Mouse (Mus musculus): ENCODE results near the gene Tenm2. TPM values are rescaled to one million over a fixed set of nuclear protein-coding genes. Genes with fewer than 3 reads are reported as not detected.

Gene Tenm2
- polyA plus RNA-seq, 1 experiment from 2014 or later = 30.2 TPM

DNA sequence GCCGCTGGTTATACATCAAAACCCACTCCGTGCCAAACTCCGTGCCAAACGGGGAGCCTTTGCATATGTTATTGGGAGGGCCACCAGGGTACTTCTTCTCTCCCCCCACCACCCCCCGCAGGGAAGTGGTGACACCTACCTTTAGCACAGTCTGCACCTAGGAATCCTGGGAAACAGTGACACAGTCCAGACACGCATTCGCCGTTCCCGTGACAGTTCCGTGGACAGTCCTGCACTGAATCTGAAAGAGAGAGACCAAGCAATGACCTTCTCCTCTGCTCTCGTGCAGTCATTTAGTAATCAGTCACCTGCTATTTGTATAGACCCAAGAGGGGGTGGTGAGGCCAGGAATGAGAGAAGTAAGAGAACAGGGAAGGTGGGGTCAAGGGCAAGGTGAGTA, 1072.2 kb downstream of the Tenm2 start:
- Histone ChIP-seq H3K36me3 (replicated peaks; ENCODE audit: control insufficient read depth, insufficient read depth) (peaks cover 4% of the 10 kb centered on the region), H3K27me3 (ENCODE audit: control insufficient read depth, insufficient read depth, low read length) (no peaks in the 10 kb centered on the region), H3K9ac (no peak overlapping the region), H3K4me3 (replicated peaks; ENCODE audit: low read length) (no peak overlapping the region), H3K9me3 (ENCODE audit: control insufficient read depth, low read length) (no peaks in the 10 kb centered on the region), H3K4me2 (replicated peaks) (no peak overlapping the region), H3K27ac (no peak overlapping the region), H3K4me1 (replicated peaks; ENCODE audit: control insufficient read depth, insufficient read depth, low read length) (no peaks in the 10 kb centered on the region)
- ATAC-seq (ENCODE audit: low FRiP score) (no peak), DNase-seq (ENCODE audit: low spot score) (no peak)
- WGBS = 91% methylated on average over 11 of the region's 11 CpGs

DNA sequence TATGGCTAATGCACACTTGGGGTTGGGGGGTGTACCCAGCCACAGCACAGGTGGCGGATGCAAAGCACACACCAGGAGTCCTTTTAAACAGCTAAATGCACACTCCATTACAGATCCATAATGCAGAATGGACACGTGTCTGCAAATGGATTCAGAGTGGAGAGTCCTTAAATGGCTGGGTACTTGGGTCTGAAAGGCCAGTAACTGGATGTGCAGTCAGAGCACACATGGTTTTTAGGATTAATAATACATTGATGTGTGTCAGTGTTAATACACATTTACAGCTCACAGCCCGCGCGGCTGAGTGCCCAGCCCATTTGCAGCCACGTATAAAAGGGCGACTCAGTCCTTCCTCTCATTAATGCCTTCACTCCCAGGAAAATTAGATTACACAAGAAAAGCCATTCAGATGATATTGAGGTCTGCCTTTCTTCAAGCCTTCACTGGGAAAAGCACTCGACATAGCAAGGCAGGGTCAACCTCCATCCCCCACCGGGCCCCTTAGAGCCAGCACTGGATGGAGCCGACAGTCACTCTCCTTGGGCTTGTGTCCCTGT, 1073.9 kb downstream of the Tenm2 start:
- H3K27ac ChIP-seq = no peak overlapping the region
- WGBS = 55% methylated on average over 10 of the region's 10 CpGs

DNA sequence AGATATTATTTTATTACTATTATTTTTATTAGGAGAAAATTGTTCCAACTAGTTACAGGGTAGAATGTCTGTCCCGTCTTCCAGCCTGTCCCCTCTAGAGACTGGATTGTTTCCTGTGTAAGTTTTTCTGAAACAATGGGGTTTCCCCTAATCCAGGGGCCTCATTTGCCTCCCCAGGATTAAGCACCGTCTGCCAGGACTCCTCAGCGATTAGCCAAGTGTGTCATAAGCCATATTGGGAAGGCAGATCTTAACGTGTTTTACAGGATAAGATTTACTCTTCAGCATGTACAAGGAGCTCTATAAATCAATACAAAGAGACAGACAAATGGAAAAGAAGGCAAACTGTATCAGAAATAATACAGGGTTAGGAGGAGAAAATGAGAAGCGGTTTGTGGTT, 1082.3 kb downstream of the Tenm2 start:
- WGBS = 49% methylated on average over 5 of the region's 5 CpGs
- no peaks in the 10 kb centered on the region for H3K36me3 ChIP-seq (replicated peaks; ENCODE audit: control insufficient read depth, insufficient read depth)
- DNase-seq (ENCODE audit: low spot score) (no peak), ATAC-seq (ENCODE audit: low FRiP score) (no peak)
- no peak overlapping the region for H3K4me3 ChIP-seq (replicated peaks; ENCODE audit: low read length)
- H3K9me3 ChIP-seq (ENCODE audit: control insufficient read depth, low read length) = no peaks in the 10 kb centered on the region
- H3K27ac ChIP-seq = no peak overlapping the region
- no peak overlapping the region for H3K9ac ChIP-seq
- peaks cover 12% of the 10 kb centered on the region for H3K4me1 ChIP-seq (replicated peaks; ENCODE audit: control insufficient read depth, insufficient read depth, low read length)
- H3K27me3 ChIP-seq (ENCODE audit: control insufficient read depth, insufficient read depth, low read length) = no peaks in the 10 kb centered on the region
- no peak overlapping the region for H3K4me2 ChIP-seq (replicated peaks)

More for the DNA sequence above, 1073.9 kb downstream of the Tenm2 start:
- Histone ChIP-seq H3K9ac (no peak overlapping the region), H3K36me3 (replicated peaks; ENCODE audit: control insufficient read depth, insufficient read depth) (peaks cover 4% of the 10 kb centered on the region), H3K4me2 (replicated peaks) (no peak overlapping the region), H3K4me1 (replicated peaks; ENCODE audit: control insufficient read depth, insufficient read depth, low read length) (no peaks in the 10 kb centered on the region), H3K9me3 (ENCODE audit: control insufficient read depth, low read length) (no peaks in the 10 kb centered on the region), H3K27me3 (ENCODE audit: control insufficient read depth, insufficient read depth, low read length) (no peaks in the 10 kb centered on the region), H3K4me3 (replicated peaks; ENCODE audit: low read length) (no peak overlapping the region)
- DNase-seq (ENCODE audit: low spot score) = no peak
- 0 out of 2 replicates have a peak, but pooled peaks have one; percentile 37 for ATAC-seq (ENCODE audit: low FRiP score)

DNA sequence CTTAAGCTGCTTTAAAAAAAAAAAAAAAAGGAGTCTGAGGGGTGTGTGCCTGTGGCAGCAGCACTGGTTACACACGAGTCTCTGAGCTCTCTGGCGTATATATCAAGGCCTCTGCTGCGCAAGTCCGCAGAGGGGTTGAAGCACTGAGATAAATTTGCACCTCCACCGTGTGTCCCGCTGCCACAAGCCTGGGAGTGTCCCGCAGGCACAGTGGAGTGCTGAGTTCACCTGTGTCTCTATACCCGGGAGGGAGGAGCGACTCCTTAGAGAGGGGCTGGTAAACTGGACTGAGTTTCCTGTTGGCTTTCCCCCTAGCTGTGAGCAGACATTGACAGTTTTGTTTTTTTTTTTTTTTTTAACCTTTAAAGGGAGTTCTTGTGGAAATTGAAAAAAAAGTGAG, 1082.8 kb downstream of the Tenm2 start:
- no peak overlapping the region for H3K9ac ChIP-seq
- no peak overlapping the region for H3K27ac ChIP-seq
- 23% methylated on average over 9 of the region's 9 CpGs for WGBS
- H3K4me1 ChIP-seq (replicated peaks; ENCODE audit: control insufficient read depth, insufficient read depth, low read length) = peaks cover 12% of the 10 kb centered on the region
- H3K36me3 ChIP-seq (replicated peaks; ENCODE audit: control insufficient read depth, insufficient read depth) = no peaks in the 10 kb centered on the region
- no peaks in the 10 kb centered on the region for H3K27me3 ChIP-seq (ENCODE audit: control insufficient read depth, insufficient read depth, low read length)
- DNase-seq (ENCODE audit: low spot score) (no peak), ATAC-seq (ENCODE audit: low FRiP score) (no peak)
- H3K4me3 ChIP-seq (replicated peaks; ENCODE audit: low read length) = no peak overlapping the region
- H3K4me2 ChIP-seq (replicated peaks) = no peak overlapping the region
- H3K9me3 ChIP-seq (ENCODE audit: control insufficient read depth, low read length) = no peaks in the 10 kb centered on the region

DNA sequence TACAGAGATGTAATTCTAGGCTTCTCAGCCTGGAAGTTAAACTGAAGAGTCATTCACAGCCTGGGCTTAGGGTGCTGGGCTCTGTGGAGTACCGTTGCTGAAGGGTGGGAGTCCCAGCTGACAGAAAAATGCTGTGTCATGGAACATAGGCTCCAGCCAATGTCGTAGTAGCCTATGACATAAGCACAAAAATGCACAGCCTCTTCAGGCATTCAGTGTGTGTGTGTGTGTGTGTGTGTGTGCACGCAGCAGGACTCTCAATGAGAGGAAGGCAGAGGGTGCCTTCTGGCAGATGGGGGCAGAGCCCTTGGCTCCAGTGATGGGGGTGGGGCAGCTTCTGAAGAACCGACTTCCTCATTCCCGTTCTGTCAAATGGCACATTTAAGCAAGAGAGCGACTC, 1083.5 kb downstream of the Tenm2 start:
- Histone ChIP-seq H3K4me2 (replicated peaks) (no peak overlapping the region; the same call in 1 of the 2 replicates), H3K9me3 (ENCODE audit: control insufficient read depth, low read length) (no peaks in the 10 kb centered on the region), H3K36me3 (replicated peaks; ENCODE audit: control insufficient read depth, insufficient read depth) (no peaks in the 10 kb centered on the region), H3K4me1 (replicated peaks; ENCODE audit: control insufficient read depth, insufficient read depth, low read length) (peaks cover 12% of the 10 kb centered on the region), H3K27me3 (ENCODE audit: control insufficient read depth, insufficient read depth, low read length) (no peaks in the 10 kb centered on the region), H3K4me3 (replicated peaks; ENCODE audit: low read length) (no peak overlapping the region), H3K9ac (no peak overlapping the region), H3K27ac (no peak overlapping the region)
- DNase-seq (ENCODE audit: low spot score) = no peak
- 10% methylated on average over 6 of the region's 6 CpGs for WGBS
- ATAC-seq (ENCODE audit: low FRiP score) = peak; percentile 54; the same call in 1 of the 2 replicates

DNA sequence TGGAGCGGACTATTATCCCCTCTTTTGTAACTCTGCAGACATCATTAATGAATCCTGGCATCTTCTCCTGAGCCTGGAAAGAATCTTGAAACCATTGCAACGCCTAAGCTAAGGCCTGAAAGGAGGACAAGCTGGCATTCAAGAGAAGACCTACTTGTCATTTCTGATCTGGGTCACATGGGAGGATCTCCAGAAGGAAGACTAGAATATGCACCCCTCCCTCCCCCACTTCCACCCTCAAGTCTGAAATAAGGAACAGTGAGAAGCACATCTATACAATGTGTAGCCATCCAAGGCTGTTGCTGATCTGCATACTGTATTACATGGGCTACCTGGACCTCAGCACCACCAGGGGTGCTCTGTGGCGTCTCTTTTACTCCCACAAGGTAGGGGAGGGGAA, 1086.7 kb downstream of the Tenm2 start:
- no peak for ATAC-seq (ENCODE audit: low FRiP score)
- Histone ChIP-seq H3K36me3 (replicated peaks; ENCODE audit: control insufficient read depth, insufficient read depth) (no peaks in the 10 kb centered on the region), H3K27me3 (ENCODE audit: control insufficient read depth, insufficient read depth, low read length) (no peaks in the 10 kb centered on the region), H3K9me3 (ENCODE audit: control insufficient read depth, low read length) (no peaks in the 10 kb centered on the region), H3K4me2 (replicated peaks) (no peak overlapping the region), H3K4me3 (replicated peaks; ENCODE audit: low read length) (no peak overlapping the region), H3K27ac (no peak overlapping the region), H3K9ac (no peak overlapping the region), H3K4me1 (replicated peaks; ENCODE audit: control insufficient read depth, insufficient read depth, low read length) (peaks cover 12% of the 10 kb centered on the region)
- no peak for DNase-seq (ENCODE audit: low spot score)
- whole genome bisulfite sequencing = 76% methylated on average over 3 of the region's 3 CpGs

DNA sequence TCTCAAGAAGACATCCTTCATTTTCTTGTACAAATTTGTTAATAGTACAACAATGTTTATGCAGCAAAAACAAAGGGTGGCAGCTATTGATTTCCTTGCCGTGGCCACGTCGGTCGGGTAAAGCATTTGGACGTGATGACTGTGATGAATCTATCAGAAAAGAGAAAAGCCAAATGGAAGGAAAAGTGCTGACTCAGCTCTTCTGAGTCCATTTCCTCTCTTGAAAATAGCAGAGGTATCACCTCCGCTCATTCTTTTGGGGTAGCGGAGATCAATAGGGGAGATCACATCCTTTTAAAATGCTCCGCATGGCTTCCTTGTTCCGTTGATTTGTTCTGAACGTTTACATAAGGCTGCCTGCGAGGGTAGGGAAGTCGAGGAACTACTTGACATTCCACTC, 1090.7 kb downstream of the Tenm2 start:
- ATAC-seq (ENCODE audit: low FRiP score) (no peak), DNase-seq (ENCODE audit: low spot score) (no peak)
- 57% methylated on average over 12 of the region's 12 CpGs for WGBS
- Histone ChIP-seq H3K4me2 (replicated peaks) (no peak overlapping the region), H3K27ac (no peak overlapping the region), H3K4me1 (replicated peaks; ENCODE audit: control insufficient read depth, insufficient read depth, low read length) (no peaks in the 10 kb centered on the region), H3K27me3 (ENCODE audit: control insufficient read depth, insufficient read depth, low read length) (no peaks in the 10 kb centered on the region), H3K4me3 (replicated peaks; ENCODE audit: low read length) (no peak overlapping the region), H3K36me3 (replicated peaks; ENCODE audit: control insufficient read depth, insufficient read depth) (no peaks in the 10 kb centered on the region), H3K9me3 (ENCODE audit: control insufficient read depth, low read length) (no peaks in the 10 kb centered on the region), H3K9ac (no peak overlapping the region)

DNA sequence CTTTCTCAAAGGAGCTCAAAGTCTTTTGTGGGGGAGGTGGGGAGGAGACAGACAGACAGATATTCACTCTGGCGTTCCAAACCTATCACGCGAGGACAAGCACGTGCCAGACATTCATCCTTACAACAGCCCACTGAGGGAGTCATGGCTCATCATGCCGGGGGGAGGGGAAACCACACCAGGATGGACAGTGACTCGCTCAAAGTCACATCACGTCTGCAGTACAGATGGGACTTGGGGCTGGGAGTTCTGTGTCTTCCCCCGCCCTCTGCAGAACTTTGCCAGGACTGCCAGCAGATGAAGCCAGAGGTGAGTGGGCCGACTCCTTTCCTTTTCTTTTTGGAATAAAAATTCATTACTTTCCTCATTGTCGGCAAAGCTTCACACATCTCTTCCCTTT, 1095.4 kb downstream of the Tenm2 start:
- WGBS = 69% methylated on average over 10 of the region's 10 CpGs
- no peak overlapping the region for H3K27ac ChIP-seq
- H3K27me3 ChIP-seq (ENCODE audit: control insufficient read depth, insufficient read depth, low read length) = no peaks in the 10 kb centered on the region
- no peaks in the 10 kb centered on the region for H3K9me3 ChIP-seq (ENCODE audit: control insufficient read depth, low read length)
- peaks cover 5% of the 10 kb centered on the region; the same call in 1 of the 2 replicates for H3K4me1 ChIP-seq (replicated peaks; ENCODE audit: control insufficient read depth, insufficient read depth, low read length)
- H3K4me2 ChIP-seq (replicated peaks) = no peak overlapping the region
- H3K9ac ChIP-seq = no peak overlapping the region
- ATAC-seq (ENCODE audit: low FRiP score) (no peak), DNase-seq (ENCODE audit: low spot score) (no peak)
- H3K36me3 ChIP-seq (replicated peaks; ENCODE audit: control insufficient read depth, insufficient read depth) = no peaks in the 10 kb centered on the region
- H3K4me3 ChIP-seq (replicated peaks; ENCODE audit: low read length) = no peak overlapping the region

DNA sequence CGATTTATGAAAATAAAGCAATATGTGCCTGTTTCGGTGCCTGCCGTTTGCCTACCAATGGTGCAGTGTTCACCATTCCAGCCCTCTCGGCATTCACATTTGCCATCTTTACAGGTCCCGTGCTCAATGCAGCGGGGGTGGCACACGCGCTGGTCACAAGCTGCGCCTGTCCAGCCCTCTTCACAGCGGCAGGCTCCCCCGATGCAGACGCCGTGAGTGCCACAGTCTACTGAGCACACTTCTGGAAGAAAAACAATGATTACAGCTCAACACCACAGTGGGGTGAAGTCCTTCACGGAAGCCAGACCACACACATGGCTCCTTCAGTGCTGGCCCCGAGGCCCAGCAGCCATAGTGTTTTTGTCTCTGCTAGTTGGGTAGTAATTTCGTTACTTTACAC, 1096.2 kb downstream of the Tenm2 start:
- WGBS = 52% methylated on average over 16 of the region's 16 CpGs
- Histone ChIP-seq H3K9ac (no peak overlapping the region), H3K27me3 (ENCODE audit: control insufficient read depth, insufficient read depth, low read length) (no peaks in the 10 kb centered on the region), H3K4me1 (replicated peaks; ENCODE audit: control insufficient read depth, insufficient read depth, low read length) (peaks cover 5% of the 10 kb centered on the region; the same call in 1 of the 2 replicates), H3K4me2 (replicated peaks) (no peak overlapping the region), H3K4me3 (replicated peaks; ENCODE audit: low read length) (no peak overlapping the region), H3K36me3 (replicated peaks; ENCODE audit: control insufficient read depth, insufficient read depth) (no peaks in the 10 kb centered on the region), H3K27ac (no peak overlapping the region), H3K9me3 (ENCODE audit: control insufficient read depth, low read length) (no peaks in the 10 kb centered on the region)
- ATAC-seq (ENCODE audit: low FRiP score) (peak; percentile 18; the same call in 1 of the 2 replicates), DNase-seq (ENCODE audit: low spot score) (no peak)

DNA sequence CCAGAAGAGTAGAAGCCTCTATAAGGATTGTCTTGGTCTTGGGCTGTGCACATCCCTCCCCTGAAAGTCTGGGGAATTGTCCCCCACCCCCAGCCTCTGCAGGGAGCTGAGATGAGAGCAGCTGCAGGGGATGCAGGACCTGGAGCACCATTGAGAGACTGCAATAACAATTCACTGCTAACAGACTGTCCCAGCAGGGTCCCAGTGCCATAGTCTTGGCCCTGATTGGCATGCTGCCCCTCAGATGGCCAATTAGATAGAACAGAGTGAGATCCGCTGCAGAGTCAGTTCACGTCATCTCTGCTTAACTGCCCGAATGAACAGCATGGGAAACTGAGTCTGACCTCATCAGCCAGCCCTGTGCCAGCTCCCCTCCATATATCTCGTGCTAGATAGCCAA, 1097.9 kb downstream of the Tenm2 start:
- Histone ChIP-seq H3K36me3 (replicated peaks; ENCODE audit: control insufficient read depth, insufficient read depth) (no peaks in the 10 kb centered on the region), H3K27ac (no peak overlapping the region), H3K4me1 (replicated peaks; ENCODE audit: control insufficient read depth, insufficient read depth, low read length) (peaks cover 5% of the 10 kb centered on the region; the same call in 1 of the 2 replicates), H3K9ac (no peak overlapping the region), H3K4me2 (replicated peaks) (no peak overlapping the region), H3K27me3 (ENCODE audit: control insufficient read depth, insufficient read depth, low read length) (no peaks in the 10 kb centered on the region), H3K4me3 (replicated peaks; ENCODE audit: low read length) (no peak overlapping the region), H3K9me3 (ENCODE audit: control insufficient read depth, low read length) (no peaks in the 10 kb centered on the region)
- ATAC-seq (ENCODE audit: low FRiP score) (peak; percentile 68; the same call in 1 of the 2 replicates), DNase-seq (ENCODE audit: low spot score) (no peak)
- 40% methylated on average over 4 of the region's 4 CpGs for WGBS
